Mouse (Mus musculus) erythroblast, adult 5-6 weeks (primary cell): Measurements from ENCODE around the gene Agps. TPM values are rescaled to one million over a fixed set of nuclear protein-coding genes. Genes with fewer than 3 reads are reported as not detected.
A peak's percentile ranks its signal among the peaks of the same experiment; 100 is the strongest.

Experiments
- ATAC-seq: replicated peaks from 2 replicates; pipeline ENCODE4 v1.8.0; 2016; ENCODE audit warnings: moderate number of reproducible peaks, mild to moderate bottlenecking, moderate TSS enrichment, inconsistent platforms; ENCODE audit not compliant: poor library complexity, low FRiP score, severe bottlenecking
- total RNA-seq, 2 experiments: library from RNA; stranded (forward) in 1 of 2; stranded (reverse) in 1 of 2; fragments of 150-400 nt in 1 of 2; fragments of 200-764, 138-1000 nt in 1 of 2; gene quantifications; 2 replicates each; pipeline versions ENCODE4 v1.2.3 to v1.2.4; 2015 to 2017; ENCODE audit warnings: low replicate concordance in 2 of 2

Gene Agps
- total RNA-seq, 2 experiments from 2014 or later: 44.5 to 47.7 TPM

GRCm38 (mm10) chr2:75824846-75825245 is 7.1 kb upstream of the Agps start:
- ATAC-seq: no peak

DNA sequence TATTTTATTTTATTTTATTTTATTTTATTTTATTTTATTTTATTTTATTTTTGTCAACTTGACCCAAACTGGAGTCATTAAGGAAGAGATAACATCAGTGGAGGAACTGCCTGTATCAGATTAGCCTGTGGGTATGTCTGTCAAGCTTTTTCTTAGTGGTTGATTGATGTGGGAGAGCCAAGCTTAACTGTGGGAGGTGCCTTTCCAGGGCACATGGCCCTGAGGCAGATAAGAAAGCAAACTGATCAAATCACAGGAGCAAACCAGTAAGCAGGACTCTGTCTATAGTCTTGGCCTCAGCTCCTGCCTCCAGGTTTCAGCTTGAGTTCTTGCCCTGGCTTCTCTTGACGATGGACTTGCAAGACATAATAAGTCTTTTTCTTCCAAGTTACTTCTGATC is 6.4 kb upstream of the Agps start:
- no peak for ATAC-seq

DNA sequence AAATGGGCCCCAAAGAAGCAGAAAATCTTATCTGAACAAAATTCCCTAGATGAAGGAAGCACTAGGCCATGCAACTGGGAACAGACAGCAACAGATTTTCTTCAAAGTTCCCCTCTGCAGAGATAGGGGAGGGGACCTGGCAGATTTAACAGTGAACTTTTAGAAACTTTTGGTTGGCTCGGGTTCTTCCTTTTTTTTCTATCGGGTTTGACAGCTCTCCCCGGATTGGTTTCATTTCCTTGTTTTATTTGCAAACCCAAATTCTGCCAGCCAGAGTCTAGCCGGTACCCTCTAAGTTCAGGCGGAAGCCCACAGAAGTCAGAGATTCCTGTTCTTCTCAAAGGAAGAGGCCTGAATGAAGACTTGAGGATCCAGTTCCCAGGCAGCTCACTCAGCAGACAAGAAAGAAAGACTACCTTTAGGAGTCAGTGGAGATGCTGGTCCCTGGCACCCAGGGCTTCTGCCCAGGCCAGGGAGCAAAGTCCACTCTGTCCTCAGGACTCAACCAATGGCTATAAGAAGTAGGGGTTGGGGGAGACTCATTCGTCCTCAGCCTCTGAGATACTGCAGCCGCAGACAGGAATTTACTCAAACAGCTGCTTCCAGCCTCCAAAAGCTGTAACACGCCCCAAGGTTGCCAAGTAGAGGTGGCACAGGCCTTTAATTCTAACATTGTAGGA is 2.9 kb upstream of the Agps start:
- no peak for ATAC-seq

DNA sequence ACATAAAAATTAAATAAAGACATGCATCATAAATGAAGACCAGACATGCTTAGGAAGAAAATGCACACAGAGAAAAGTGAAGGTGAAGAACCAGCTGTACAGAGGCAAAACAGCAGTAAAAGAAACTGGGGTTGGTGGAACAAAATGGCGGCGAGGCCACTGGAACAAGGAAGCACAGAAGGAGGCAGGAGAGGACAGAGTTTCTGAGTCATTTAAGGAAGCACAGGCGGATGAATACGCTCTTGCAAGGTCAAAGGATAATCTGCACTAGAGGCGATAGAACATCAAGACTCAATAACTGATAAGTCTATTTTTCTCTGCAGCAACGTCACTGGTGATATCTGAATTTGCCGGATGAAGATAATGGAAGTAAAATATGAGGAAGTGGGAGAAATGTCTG is 1.7 kb upstream of the Agps start:
- no peak for ATAC-seq

GRCm38 (mm10) chr2:75832781-75833180 is 804 bp downstream of the Agps start:
- no peak for ATAC-seq

- ATAC-seq: no peak
These were observed 2.5 kb downstream of the Agps start for GRCm38 (mm10) chr2:75834492-75834891.

- no peak for ATAC-seq
These were observed 10.3 kb downstream of the Agps start for GRCm38 (mm10) chr2:75842302-75842701.

- no peak for ATAC-seq
These were observed 15.7 kb downstream of the Agps start for GRCm38 (mm10) chr2:75847708-75848107.

GRCm38 (mm10) chr2:75852483-75852882 is 20.5 kb downstream of the Agps start:
- no peak for ATAC-seq

- ATAC-seq: no peak
These were observed 22.2 kb downstream of the Agps start for GRCm38 (mm10) chr2:75854136-75854535.

- no peak for ATAC-seq
These were observed 29.1 kb downstream of the Agps start for GRCm38 (mm10) chr2:75861115-75861514.

GRCm38 (mm10) chr2:75869604-75870003 is 37.6 kb downstream of the Agps start:
- ATAC-seq: no peak

- no peak for ATAC-seq
These were observed 42.1 kb downstream of the Agps start for GRCm38 (mm10) chr2:75874008-75874559.

DNA sequence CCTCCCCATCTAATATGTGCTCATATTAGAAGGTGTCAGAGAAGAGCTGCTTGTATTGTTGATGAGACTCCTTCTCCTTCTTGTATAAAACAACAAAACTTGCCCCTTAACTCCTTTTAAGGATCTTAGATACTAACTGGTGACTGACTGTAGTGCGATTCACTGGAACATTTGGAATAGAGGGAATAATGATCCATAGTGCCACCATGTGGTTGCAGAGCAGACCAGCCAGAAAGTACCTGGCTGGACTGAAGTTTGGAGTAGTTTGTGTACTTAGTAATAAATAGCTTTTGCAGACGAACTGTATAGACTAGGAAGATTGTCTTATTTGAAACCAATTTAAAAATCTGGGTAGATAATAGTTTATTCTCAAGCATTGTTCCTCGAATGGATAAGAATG is 47.8 kb downstream of the Agps start:
- no peak for ATAC-seq

DNA sequence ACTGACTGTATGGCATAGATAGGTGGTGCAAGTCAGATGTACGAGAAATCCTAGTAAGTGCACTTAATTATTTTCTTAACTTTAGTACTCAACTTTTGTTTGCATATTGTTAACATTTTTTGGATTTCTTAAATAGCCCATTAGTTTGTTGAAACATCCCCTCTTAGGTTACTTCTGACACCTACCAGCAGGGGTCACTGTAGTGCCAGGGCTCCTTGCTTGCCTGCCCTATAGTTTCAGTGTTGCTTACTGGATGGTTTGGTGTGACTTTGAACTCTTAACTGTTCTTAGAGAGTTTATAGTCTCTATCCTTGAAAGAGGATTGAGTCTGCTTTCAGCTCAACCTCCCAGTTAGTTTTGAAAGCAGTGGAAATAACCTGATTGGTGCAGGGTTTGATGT is 51.6 kb downstream of the Agps start:
- ATAC-seq: peak; percentile 85

DNA sequence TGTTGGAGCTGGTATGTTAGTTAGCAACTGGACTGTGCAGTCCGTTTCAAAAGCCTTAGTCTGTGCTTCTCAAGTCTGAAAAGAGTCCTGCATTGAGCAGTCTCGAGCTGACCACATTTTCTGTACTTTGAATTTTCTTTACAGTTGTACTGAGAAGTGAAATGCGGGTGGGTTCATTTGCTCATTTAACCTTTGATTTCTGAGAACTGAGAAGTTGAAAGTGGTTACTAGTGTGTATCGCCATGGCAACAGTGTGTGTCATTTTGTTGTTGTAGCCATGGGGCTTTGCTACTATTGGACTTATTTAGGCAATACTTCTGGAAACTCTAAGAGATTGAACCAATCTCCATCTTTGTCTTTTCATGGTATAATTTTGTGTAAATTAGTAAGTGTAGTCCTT is 60.0 kb downstream of the Agps start:
- no peak for ATAC-seq

GRCm38 (mm10) chr2:75895711-75896110 is 63.7 kb downstream of the Agps start:
- no peak for ATAC-seq

- ATAC-seq: no peak
These were observed 68.3 kb downstream of the Agps start for GRCm38 (mm10) chr2:75900281-75900680.

GRCm38 (mm10) chr2:75901869-75902268 is 69.9 kb downstream of the Agps start:
- no peak for ATAC-seq

DNA sequence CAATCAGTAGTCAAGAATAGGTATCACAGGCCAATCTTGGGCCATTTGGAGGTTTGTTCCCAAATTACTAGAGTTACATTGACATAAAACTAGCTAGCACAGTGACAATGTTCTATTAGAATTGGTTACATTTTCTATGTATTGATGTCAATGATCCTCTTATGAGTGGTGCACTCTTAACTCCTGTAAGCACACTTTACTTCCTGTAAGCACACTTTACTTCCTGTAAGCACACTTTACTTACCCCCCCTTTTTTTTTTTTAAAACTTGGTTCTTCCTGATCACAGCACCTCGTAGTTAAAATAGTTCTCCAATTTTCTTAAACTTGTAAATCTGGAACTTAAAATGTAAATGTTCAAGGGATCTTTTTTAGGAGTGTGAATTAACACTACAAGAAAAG is 75.2 kb downstream of the Agps start:
- no peak for ATAC-seq

GRCm38 (mm10) chr2:75915040-75915439 is 83.1 kb downstream of the Agps start:
- ATAC-seq: no peak

DNA sequence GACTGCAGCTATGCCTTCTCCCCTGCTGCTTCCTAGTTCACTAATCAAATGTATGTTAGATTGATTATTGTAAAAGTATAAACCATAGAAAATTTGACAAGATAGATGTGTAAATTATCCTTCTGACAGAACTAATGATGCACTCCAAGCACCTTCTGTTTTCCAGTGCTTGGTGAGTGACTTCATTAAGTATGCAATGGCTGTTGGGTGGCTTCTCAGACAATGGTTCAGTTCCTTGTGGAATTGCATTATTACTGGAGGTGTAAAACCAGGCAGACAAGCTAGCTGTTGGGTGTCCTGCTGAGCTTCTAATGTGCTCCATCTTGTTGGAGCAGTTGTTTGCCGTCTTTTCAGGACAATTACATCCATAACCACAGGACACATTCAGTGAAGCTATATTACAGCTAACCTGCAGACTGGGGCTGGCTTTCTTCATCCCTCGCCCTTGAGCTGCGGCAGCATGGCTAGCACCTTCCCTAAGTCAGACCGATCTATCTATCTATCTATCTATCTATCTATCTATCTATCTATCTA is 91.9 kb downstream of the Agps start:
- ATAC-seq: no peak
